Mouse (Mus musculus) right cerebral cortex, postnatal 10 days (tissue): ENCODE data around the gene Akap6.
A peak's percentile ranks its signal among the peaks of the same experiment; 100 is the strongest.

ENCODE experiments used
- DNase-seq, 2 experiments: peaks; one replicate each; pipeline ENCODE4 v3.0.0; 2021; ENCODE audit warnings: low spot score in 2 of 2

Akap6 gene

DNA sequence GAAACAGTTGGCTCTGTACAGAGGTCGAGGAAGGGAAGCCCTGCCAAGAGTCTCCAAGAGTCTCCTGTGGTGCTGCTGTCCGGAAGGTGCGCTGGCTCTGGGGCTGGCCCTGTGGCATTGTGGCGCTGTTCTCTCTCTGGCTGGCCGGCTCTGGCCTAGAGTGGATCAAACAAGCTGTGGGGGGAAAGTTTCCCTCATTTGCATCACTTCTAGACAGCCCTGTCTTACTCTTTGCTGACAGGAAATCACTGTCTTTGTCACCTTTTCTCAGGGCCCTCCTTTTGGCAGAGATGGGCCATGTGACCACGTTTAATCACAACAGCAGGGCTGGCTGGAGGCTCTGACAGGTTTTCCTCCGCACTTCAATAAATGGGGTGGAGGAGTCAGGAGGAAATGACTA, 333.6 kb downstream of the Akap6 start:
- peak; percentile 76 to 78 for DNase-seq

- DNase-seq = peak; percentile 87 to 93
Measured at GRCm38 (mm10) chr12:53033404-53033913, 334.3 kb downstream of the Akap6 start.

DNA sequence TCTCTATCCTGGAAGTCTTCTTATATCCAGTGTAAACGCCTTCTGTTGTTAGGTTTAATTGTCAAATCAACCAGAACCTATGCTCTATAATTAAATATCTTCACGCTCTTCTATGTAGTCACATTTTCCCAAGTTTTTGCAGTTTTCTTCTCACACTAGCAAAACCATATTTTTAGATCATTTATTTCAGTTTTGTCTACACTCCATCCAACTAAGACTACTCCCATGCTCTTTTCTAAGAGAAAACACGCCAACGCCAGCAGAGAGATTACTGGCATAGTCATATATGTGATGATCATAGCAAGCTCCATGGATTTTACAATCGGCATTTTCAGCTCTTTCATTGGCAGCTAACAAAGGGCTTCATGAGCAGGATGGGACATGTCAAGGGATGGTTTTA, 341.5 kb downstream of the Akap6 start:
- DNase-seq = peak; percentile 36 to 56

- peak; percentile 54 to 69 for DNase-seq
Measured at GRCm38 (mm10) chr12:53042739-53043138, 343.6 kb downstream of the Akap6 start.

DNA sequence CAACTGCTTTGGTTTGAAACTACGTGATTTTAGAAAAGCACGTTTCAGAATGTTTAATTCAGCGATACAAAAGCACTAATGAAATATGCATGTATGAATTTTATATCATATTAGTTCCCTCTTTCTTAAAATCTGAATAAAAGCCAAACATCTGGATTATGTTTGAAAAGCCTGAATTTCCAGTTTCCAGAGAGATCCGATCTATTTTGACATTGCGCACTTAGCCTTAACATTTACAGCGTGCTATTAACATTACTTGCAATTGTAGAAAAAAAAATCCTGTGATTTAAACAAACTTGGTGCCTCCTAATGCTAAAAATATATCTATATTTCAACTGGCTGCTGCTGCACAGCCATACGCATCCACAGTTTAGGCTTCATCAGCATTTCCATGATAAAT, 358.4 kb downstream of the Akap6 start:
- DNase-seq = no peak

DNA sequence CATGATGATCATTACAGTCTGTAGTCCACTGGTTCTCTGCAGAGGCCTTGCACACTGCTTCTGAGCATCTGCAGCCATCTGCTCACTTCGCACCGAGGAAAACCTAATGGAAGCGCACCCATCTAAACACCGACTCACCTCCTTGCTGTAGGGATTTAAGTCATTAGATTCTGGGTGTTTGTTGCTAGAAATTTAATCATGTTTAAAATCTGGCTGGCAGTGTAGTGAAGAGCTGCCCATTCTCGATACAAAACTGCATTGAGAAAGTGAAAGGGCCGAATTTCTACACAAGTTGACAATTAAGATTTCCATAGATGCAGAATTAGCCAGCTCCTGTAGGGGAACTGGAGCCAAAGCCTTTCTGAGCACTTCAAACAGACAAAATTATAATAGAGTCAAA, 361.7 kb downstream of the Akap6 start:
- DNase-seq = no peak

DNA sequence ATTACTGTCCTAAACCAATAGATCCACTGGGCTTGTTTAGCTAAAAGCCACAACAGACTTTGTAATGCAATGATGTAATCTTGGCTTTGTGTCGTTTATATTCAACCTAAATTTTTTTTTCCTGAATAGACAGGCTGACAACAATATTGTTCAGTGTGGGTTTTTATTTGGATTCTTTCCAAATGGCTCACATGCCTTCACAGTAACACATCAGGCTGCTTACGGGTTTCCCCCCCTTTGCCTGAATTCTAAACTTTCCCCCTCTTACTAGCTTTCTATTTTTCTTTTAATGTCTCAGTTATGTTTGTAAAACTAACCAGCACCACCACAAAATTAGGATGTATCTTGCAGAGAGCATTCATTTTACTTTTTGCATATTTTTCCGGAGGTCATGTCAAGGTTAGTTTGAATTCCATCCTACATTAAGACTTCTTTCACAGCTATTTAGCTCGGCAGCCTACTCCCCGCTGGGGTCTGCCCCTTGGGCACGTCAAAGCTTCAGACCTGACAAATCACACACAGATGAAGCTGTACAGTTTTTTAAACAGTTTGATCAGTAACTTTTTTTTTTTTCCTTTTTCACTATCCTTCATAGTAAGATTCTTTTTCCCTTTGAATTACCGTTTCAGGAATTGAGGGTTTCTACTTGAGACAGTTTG, 362.4 kb downstream of the Akap6 start:
- DNase-seq = no peak

- DNase-seq = no peak
Measured at GRCm38 (mm10) chr12:53063003-53063402, 363.8 kb downstream of the Akap6 start.

- DNase-seq = peak; percentile 35 to 42
Measured at GRCm38 (mm10) chr12:53064241-53064760, 365.1 kb downstream of the Akap6 start.

DNA sequence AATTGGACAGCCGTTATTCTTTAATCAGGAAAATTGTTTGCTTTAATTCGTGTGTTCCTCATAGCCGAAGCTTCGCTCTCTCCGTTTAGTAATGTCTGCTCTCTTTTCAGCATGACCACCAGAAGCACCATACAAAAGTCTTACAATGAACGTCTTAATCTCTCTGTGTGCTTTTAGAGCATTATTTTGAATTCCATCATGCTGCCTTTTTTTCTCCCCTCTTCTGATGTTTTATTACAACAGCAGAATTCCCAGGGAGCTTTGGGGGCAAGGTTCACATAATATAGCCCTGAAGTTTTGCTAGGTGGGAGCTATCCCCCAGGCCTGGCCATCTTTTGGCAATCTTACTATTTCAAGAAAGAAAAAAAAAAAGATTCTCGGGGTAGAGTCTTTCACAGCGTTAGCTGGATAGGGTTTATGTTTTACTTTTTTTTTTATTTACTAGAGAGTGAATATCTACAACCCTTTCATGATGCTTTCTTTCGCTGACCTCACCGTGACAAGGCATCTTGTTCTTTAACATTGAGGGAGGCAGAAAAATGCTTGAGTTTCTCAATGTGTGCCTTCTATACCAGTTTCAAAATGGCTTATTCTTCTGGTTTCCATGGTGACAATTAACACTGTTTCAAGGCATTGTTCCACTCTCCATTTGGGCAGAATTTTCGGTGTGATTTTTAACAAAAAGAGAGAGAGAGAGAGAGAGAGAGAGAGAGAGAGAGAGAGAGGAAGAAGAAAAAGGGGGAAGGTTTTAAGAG, 366.0 kb downstream of the Akap6 start:
- no peak for DNase-seq

DNA sequence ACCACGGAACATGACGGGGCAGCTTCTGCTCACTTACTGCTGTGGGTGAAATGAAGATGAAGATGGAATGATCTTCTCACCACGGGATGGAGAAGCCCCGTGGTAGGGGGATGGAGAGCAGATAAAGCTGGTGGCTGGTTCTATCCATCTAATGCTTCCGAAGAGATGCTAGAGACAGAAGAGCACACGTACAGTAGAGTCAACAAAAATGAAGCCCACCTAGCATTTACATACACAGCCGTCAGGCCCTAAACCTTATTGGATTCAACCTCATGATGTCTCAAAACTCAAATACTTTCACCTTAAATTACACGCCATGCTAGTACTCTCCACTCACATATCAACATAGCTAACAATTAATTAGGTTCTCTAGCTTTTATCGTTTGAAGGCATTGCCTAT, 367.1 kb downstream of the Akap6 start:
- DNase-seq = no peak

- no peak for DNase-seq
Measured at GRCm38 (mm10) chr12:53070907-53071306, 371.7 kb downstream of the Akap6 start.

DNA sequence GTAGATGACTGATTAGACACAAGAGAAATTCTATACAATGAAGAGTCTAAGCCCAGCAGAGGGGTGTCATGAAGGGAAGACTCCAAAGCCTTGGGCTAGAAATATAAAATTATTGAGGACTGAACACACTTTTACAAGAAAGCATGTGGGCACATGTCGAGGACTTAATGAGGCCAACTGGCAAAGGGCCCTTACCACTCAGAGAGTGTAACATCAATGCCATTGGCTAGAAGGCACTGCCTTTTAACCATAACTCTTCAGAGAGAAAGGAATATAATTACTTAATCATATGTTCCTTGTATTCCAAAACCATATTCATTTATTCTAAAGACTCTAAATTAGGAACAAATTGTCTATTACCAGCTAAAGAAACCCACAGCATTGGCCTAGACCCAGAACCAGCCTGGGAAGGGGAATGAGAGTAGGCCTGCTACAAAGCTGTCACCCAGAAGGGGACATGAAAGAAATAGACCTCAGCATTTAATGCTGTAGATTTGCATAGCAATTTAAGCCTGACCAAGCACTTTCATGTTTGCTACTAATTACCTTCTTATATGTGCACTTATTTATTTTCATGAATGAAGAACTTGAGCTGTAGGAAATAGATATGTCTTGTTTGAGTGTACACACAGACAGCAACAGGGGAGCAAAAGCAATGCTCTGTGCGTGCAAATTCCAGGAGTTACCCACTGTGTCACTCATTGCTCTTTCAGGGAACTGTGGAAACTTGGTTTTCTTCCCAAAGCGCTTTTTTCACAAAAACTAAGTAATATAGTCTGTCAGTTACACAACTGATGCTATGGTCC, 377.6 kb downstream of the Akap6 start:
- peak in 1 of 2 experiments; percentile 36 for DNase-seq

- DNase-seq = no peak
Measured at GRCm38 (mm10) chr12:53085789-53086188, 386.6 kb downstream of the Akap6 start.

- no peak for DNase-seq
Measured at GRCm38 (mm10) chr12:53112276-53112675, 413.1 kb downstream of the Akap6 start.

GRCm38 (mm10) chr12:53119352-53119751, 420.2 kb downstream of the Akap6 start:
- DNase-seq = no peak

DNA sequence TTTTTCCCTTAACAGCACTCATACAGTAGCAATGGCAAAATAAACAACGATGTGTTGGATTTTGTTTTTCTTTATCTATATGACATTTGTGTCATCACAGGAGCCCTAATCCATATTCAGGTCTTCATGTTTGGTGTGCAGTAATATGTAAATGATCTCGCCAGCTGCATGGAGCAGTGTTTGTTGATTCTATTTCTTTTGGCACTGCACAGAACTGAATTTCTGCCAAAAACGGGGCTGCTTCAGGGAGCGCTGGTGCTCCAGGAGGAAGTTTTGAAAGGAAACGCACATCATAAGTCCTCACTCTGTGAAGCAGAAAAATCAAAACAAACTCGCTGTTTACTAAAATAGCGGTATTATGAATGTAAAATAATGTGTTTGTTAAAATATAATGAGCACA, 424.9 kb downstream of the Akap6 start:
- DNase-seq = peak; percentile 76 to 78

DNA sequence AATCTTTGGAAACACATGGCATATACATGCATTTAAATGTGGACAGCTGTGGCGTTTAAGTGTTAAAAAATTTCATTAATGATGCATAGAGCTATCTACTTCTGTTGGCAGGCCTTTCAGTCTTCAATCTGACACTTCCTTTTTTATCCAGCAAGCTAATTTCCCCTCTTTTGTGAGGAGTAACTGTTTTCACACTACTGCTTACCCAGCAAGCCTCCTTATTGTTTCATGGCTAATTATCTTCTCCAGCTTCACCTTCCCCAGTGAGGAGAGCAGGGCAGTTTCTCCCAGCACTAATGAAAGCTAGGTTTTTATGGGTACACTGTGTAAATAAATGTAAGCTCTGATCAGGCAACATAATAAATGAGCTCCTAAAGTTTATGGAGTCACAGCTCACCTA, 425.5 kb downstream of the Akap6 start:
- DNase-seq = no peak

GRCm38 (mm10) chr12:53125286-53125685, 426.1 kb downstream of the Akap6 start:
- no peak for DNase-seq

- DNase-seq = no peak
Measured at GRCm38 (mm10) chr12:53134196-53134595, 435.0 kb downstream of the Akap6 start.

DNA sequence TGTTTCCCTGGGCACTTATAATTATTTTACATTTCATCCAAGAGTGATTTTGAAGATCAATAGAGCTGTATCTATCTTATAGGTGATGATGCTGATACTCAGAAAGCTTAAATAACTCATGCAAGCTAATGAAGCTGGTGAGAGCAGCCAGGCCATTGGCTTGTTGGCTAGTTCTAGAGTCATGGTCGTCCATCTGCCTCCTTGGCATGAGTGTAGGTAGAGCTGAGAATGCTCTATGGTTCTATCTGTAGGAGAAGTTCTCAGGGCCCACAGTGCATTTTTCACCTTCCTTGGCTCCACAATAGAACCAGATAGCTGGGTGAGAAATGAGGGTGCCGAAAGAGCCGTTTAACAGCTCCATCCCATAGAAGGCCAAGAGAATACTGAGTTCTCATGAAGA, 438.1 kb downstream of the Akap6 start:
- no peak for DNase-seq

DNA sequence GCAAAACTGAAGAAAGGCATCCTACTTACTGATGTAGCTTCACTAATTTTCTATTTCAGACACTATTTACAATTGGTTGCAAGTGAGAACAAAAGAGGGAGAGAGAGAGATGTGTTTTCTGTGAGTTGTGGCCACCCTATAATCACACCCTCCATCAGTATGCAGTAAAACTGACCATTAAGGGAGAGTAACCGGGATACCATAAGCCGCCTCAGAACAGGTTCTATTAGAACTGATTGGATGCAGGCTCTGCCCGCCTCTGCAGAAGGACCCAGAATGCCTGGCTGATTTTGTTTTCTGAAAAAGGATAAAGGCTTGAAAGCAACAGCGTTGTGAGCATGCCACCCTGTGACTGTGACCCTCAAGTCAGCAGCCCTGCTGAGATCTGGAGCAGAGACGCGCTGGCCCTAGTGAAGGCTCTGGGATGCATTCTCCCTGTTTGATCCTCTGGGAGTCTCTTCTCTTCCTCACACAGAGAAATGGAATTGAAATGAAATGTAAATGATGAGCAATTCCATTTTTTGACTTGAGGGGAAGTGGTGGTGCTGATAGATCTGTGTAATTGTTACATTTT, 445.0 kb downstream of the Akap6 start:
- DNase-seq = no peak
